Mouse (Mus musculus) stomach, postnatal 0 days (tissue): ENCODE results near the gene Mapk3. TPM values are rescaled to one million over a fixed set of nuclear protein-coding genes. Genes with fewer than 3 reads are reported as not detected.
A peak's percentile ranks its signal among the peaks of the same experiment; 100 is the strongest.
"Not testable (repeated sequence)": the region's sequence is repeated elsewhere in the genome, so short reads cannot be mapped to it uniquely, and the experiment has no call there.

Experiments
- ATAC-seq: fragments of 200-750 bp; cut with Nextera tagmentation; 2 replicates; pipeline ENCODE4 v1.8.0; 2017; ENCODE audit not compliant: low FRiP score, low TSS enrichment
- DNase-seq: peaks from one replicate; pipeline ENCODE4 v3.0.0-alpha.2; 2016; ENCODE audit warnings: low spot score
- H3K27ac ChIP-seq: fragments of 300-500 bp; sonication (generic); replicated peaks from 2 replicates; pipeline ENCODE4 v1.5.1; 2014; ENCODE audit warnings: mild to moderate bottlenecking, control low read depth
- H3K27me3 ChIP-seq: fragments of 300-500 bp; sonication (generic); 2 replicates; pipeline ENCODE4 v1.6.1; 2014; ENCODE audit warnings: low read length; ENCODE audit not compliant: control insufficient read depth, insufficient read depth
- H3K36me3 ChIP-seq: fragments of 300-500 bp; sonication (generic); 2 replicates; pipeline ENCODE4 v1.6.1; 2014; ENCODE audit warnings: low read length, mixed read lengths; ENCODE audit not compliant: control insufficient read depth, insufficient read depth
- H3K4me1 ChIP-seq: fragments of 300-500 bp; sonication (generic); replicated peaks from 2 replicates; pipeline ENCODE4 v1.6.1; 2014; ENCODE audit warnings: antibody characterized with exemption; ENCODE audit not compliant: control insufficient read depth, insufficient read depth
- H3K4me2 ChIP-seq: fragments of 300-500 bp; sonication (generic); replicated peaks from 2 replicates; pipeline ENCODE4 v1.6.1; 2014; ENCODE audit warnings: low read depth, mild to moderate bottlenecking, control low read depth, moderate library complexity
- H3K4me3 ChIP-seq: fragments of 300-500 bp; sonication (generic); 2 replicates; pipeline ENCODE4 v1.5.1; 2014; ENCODE audit warnings: low read depth, low read length, control low read depth
- H3K9ac ChIP-seq: fragments of 300-500 bp; sonication (generic); 2 replicates; pipeline ENCODE4 v1.6.1; 2014; ENCODE audit warnings: mild to moderate bottlenecking, low read length, control low read depth, mixed read lengths
- H3K9me3 ChIP-seq: fragments of 300-500 bp; sonication (generic); 2 replicates; pipeline ENCODE4 v1.6.1; 2016; ENCODE audit warnings: low read length; ENCODE audit not compliant: control insufficient read depth
- CTCF ChIP-seq: IDR thresholded peaks from 2 replicates; pipeline ENCODE4 v1.5.1; 2016; ENCODE audit warnings: antibody characterized with exemption, low read depth, mild to moderate bottlenecking, moderate library complexity
- EP300 ChIP-seq: optimal IDR thresholded peaks from 2 replicates; pipeline ENCODE3; 2016; ENCODE audit warnings: antibody characterized with exemption
- WGBS: fragments of 180-500 bp; shearing (Covaris S2); extraction: QIAGEN DNeasy Blood & Tissue Kit; methylation state at CpG from one replicate; pipeline ENCODE4 v1.1.7; 2014; 5-methylcytosine and 5-hydroxymethylcytosine counted together
- polyA plus RNA-seq: library from polyadenylated mRNA; unstranded; fragments of >200 nt; fragmentation: Nextera tagmentation; extraction: Ambion mirVana; gene quantifications from 2 replicates; pipeline ENCODE4 v1.2.1, GENCODE M21; 2015

The Mapk3 gene
- polyA plus RNA-seq, 1 experiment from 2014 or later, result 114 TPM

- Histone ChIP-seq H3K4me1 (no peaks in the 10 kb centered on the region), H3K4me2 (no peak overlapping the region), H3K27ac (no peak overlapping the region), H3K4me3 (no peak overlapping the region), H3K9me3 (no peaks in the 10 kb centered on the region), H3K9ac (no peak overlapping the region), H3K27me3 (no peaks in the 10 kb centered on the region), H3K36me3 (no peaks in the 10 kb centered on the region)
- DNase-seq, result no peak
- no peak for ATAC-seq
- 90% methylated on average over 13 of the region's 13 CpGs for WGBS
- TF ChIP-seq CTCF, result no peak
- TF ChIP-seq EP300, result no peak
Measured at GRCm38 (mm10) chr7:126721635-126722034, 37.8 kb upstream of the Mapk3 start.

DNA sequence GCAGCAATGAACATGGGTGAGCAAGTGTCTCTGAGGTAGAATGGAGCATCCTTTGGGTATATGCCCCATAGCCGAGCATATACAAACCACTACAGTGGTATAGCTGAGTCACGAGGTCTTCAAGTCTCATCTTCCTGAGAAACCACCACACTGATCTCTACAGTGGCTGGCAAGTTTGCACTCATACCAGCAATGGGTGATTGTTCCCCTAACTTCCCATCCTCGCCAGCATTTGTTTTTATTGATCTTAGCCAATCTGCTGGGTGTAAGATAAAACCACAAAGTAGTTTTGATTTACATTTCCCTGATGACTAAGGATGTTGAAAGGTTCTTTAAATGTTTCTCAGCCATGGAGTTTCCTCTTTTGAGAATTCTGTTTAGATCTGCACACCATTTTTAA is 34.3 kb upstream of the Mapk3 start:
- Histone ChIP-seq H3K4me2 (no peak overlapping the region), H3K4me1 (no peaks in the 10 kb centered on the region), H3K4me3 (no peak overlapping the region), H3K27me3 (no peaks in the 10 kb centered on the region), H3K27ac (no peak overlapping the region), H3K9ac (no peak overlapping the region), H3K9me3 (no peaks in the 10 kb centered on the region), H3K36me3 (no peaks in the 10 kb centered on the region)
- WGBS, result 57% methylated on average over 3 of the region's 3 CpGs
- DNase-seq (no peak), ATAC-seq (no peak)
- TF ChIP-seq EP300, result no peak
- TF ChIP-seq CTCF, result no peak

- WGBS, result 82% methylated on average over 5 of the region's 5 CpGs
- Histone ChIP-seq H3K4me2 (no peak overlapping the region), H3K9ac (no peak overlapping the region), H3K27me3 (no peaks in the 10 kb centered on the region), H3K36me3 (no peaks in the 10 kb centered on the region), H3K4me1 (no peaks in the 10 kb centered on the region), H3K27ac (no peak overlapping the region), H3K9me3 (no peaks in the 10 kb centered on the region), H3K4me3 (no peak overlapping the region)
- no peak for ATAC-seq
- TF ChIP-seq CTCF, result no peak
- no peak for TF ChIP-seq EP300
- DNase-seq, result no peak
Measured at GRCm38 (mm10) chr7:126725667-126726066, 33.7 kb upstream of the Mapk3 start.

DNA sequence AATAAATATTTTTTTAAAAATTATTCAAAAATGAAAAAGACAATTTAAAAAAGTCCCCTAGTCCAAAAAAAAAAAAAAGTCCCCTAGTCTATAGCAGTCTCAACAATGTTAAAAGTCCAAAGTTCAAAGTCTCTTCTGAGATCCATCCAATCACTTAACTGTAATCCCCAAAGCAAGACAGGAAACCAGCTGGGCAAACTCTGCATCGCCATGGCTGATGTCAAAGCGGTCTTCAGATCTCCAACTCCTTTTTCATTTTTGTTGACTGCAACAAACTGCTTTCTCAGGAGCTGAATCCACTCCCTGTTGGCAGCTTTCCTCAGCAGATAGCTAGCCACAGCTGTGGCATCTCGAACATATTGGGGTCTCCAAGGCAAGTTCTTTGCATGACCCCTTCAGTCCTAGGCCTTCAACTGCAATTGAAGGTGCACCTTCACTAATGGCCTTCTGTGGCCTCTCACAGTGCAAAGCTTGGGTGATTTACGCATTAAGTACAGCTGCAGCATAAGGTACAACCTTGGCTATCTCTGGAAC is 29.1 kb upstream of the Mapk3 start:
- DNase-seq, result not testable (repeated sequence)
- 59% methylated on average over 4 of the region's 4 CpGs for WGBS

DNA sequence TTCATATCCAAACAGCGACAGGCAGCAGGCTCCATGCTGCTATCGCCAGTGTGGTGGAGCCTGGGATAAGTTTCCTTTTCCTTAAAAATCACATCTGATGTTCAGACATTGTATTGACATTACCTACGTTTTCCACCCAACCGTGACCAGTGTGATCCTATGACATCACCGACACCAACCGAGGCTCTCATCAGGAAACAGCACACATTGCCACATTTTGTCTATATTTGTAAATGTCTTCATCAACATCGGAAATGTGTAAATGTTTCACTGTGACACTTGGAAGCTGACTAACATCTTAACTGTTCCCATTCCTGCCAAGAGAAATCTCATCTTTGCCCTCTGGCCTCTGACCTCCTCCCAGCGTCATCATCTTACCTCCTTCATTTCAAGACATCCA is 23.3 kb upstream of the Mapk3 start:
- no peak for TF ChIP-seq CTCF
- no peak overlapping the region for H3K4me3 ChIP-seq
- H3K27me3 ChIP-seq, result no peaks in the 10 kb centered on the region
- DNase-seq (no peak), ATAC-seq (no peak)
- H3K27ac ChIP-seq, result no peak overlapping the region
- WGBS, result 72% methylated on average over 8 of the region's 8 CpGs
- no peaks in the 10 kb centered on the region for H3K4me1 ChIP-seq
- no peak overlapping the region for H3K4me2 ChIP-seq
- H3K9ac ChIP-seq, result no peak overlapping the region
- no peaks in the 10 kb centered on the region for H3K9me3 ChIP-seq
- no peaks in the 10 kb centered on the region for H3K36me3 ChIP-seq

More for the DNA sequence above, 29.1 kb upstream of the Mapk3 start:
- not testable (repeated sequence) for H3K4me3 ChIP-seq, H3K4me2 ChIP-seq, H3K27me3 ChIP-seq, H3K9me3 ChIP-seq, ATAC-seq, H3K9ac ChIP-seq, H3K4me1 ChIP-seq, H3K27ac ChIP-seq, H3K36me3 ChIP-seq

GRCm38 (mm10) chr7:126739551-126739950 is 19.9 kb upstream of the Mapk3 start:
- H3K9ac ChIP-seq, result no peak overlapping the region
- H3K27me3 ChIP-seq, result no peaks in the 10 kb centered on the region
- H3K9me3 ChIP-seq, result no peaks in the 10 kb centered on the region
- no peak overlapping the region for H3K4me2 ChIP-seq
- H3K27ac ChIP-seq, result no peak overlapping the region
- 0 out of 2 replicates have a peak, but pooled peaks have one; percentile 18 for ATAC-seq
- H3K36me3 ChIP-seq, result no peaks in the 10 kb centered on the region
- H3K4me1 ChIP-seq, result no peaks in the 10 kb centered on the region
- TF ChIP-seq CTCF, result no peak
- H3K4me3 ChIP-seq, result no peak overlapping the region
- WGBS, result 79% methylated on average over 17 of the region's 17 CpGs
- no peak for DNase-seq
